Mouse (Mus musculus): ENCODE results near the gene Banp. TPM values are rescaled to one million over a fixed set of nuclear protein-coding genes. Genes with fewer than 3 reads are reported as not detected.

Banp gene
- polyA plus RNA-seq, 1 experiment from 2014 or later: 59.0 TPM

DNA sequence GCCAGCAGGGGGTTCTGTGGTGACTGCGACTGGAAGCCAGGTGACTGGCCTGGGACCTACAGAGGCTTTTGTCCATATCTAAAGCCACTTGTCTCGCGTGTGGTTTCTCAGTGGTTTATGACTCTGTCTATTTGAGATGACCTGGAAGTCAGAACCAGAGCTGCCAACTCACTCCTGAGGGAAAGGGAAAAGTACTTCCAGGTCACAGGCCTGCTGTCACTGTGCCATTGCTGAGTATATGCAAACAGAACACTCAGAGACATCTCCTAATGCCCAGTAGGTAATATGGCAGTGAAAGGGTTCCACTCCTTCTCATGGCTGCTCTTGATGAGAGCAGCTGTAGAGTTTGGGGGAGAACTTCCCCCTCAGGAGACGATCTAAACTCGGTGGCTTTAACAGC, 49.7 kb downstream of the Banp start:
- no peak for ATAC-seq (ENCODE audit: low FRiP score)
- H3K36me3 ChIP-seq: peaks cover 82% of the 10 kb centered on the region
- peaks cover 10% of the 10 kb centered on the region for H3K4me1 ChIP-seq (replicated peaks)
- 95% methylated on average over 5 of the region's 5 CpGs for WGBS
- no peak overlapping the region for H3K9ac ChIP-seq
- no peak overlapping the region for H3K27ac ChIP-seq
- no peaks in the 10 kb centered on the region for H3K9me3 ChIP-seq
- H3K27me3 ChIP-seq: no peaks in the 10 kb centered on the region
- no peak overlapping the region for H3K4me3 ChIP-seq
- H3K4me2 ChIP-seq: no peak overlapping the region

DNA sequence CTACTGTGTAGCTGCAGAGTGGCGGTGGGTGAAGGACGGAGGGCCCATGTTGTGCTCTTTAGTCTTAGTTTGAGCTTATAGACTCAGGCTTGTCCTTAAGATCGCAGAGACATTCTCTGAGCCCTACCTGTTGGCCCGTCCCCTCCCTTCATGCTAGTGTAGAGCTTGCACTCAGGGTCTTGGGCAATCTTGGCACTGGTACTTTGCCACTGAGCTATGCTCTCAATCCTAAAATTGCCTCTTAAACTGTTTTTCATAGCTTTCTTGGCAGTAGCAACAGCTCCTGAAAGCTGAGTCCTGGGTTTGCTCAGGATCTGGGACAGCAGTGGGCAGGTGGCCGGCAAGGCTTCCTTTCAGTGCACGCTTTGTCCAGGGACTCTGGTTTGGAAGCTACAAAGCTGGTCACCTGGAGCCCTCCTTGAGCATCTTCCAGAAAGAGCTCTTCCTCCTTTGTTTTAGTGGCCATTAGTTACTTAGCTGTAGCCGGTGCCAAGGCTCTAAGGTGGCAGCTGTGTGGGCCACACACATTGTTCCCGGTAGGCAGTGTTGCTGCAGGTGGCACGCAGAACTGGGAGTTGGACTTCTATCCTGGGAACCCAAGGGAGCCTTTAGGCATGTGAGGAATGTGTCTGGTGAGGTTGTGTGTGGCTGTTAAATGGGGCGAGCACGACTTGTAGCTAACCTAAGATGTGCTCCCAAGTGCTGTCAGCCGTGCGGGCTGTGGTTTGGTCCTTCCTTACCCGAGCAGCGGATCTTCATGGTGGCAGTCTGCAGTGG, 52.0 kb downstream of the Banp start:
- Histone ChIP-seq H3K9ac (no peak overlapping the region), H3K27ac (no peak overlapping the region), H3K4me1 (replicated peaks) (peaks cover 8% of the 10 kb centered on the region), H3K4me2 (no peak overlapping the region), H3K27me3 (no peaks in the 10 kb centered on the region), H3K9me3 (no peaks in the 10 kb centered on the region), H3K36me3 (peaks cover 85% of the 10 kb centered on the region), H3K4me3 (no peak overlapping the region)
- 86% methylated on average over 15 of the region's 15 CpGs for WGBS
- ATAC-seq (ENCODE audit: low FRiP score): no peak

DNA sequence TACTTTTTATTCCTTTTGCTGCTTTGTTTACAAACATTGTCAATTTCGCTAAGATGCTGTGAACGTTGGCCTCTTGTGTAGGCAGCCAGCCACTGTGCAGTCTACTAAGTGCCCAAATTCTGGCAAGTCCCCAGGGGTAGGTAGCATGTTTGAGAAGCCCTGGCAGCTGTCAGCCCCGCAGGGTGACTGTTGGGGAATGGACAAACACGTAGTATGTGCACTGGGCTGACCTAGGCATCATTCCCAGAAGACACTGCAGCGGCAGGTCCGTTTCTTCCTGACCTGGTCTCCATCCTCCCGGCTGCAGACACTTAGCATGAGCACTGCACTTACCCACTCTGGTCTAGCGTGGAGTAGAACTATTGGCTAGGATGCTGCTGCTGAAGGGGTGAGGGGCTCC, 54.1 kb downstream of the Banp start:
- Histone ChIP-seq H3K9ac (no peak overlapping the region), H3K4me1 (replicated peaks) (peaks cover 14% of the 10 kb centered on the region), H3K36me3 (peaks cover 84% of the 10 kb centered on the region), H3K27ac (peak overlapping the region; percentile 36; the same call in 1 of the 2 replicates), H3K4me3 (no peak overlapping the region), H3K27me3 (no peaks in the 10 kb centered on the region), H3K9me3 (no peaks in the 10 kb centered on the region), H3K4me2 (no peak overlapping the region)
- WGBS: 78% methylated on average over 8 of the region's 8 CpGs
- no peak for ATAC-seq (ENCODE audit: low FRiP score)

DNA sequence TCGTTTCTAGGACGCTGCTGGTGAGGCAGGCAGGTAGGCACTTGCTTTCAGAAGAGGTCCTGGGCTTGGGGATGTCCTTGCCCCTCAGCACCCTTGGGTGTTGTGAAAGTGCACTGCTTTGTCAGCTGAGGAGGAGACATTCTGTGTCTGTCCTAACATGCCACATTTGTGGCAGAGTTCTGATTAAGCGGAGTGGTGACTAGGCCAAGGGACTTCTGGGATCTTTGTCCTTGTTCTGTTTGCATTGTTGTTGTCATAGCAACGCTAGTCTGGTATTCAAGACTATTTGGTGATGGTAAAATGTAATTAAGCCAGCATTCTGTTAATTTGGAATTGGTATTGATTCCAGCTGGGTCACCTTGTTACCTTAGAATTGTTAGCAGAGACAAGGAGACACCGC, 54.6 kb downstream of the Banp start:
- ATAC-seq (ENCODE audit: low FRiP score): no peak
- Histone ChIP-seq H3K4me3 (no peak overlapping the region), H3K4me1 (replicated peaks) (peaks cover 14% of the 10 kb centered on the region), H3K9me3 (no peaks in the 10 kb centered on the region), H3K36me3 (peaks cover 84% of the 10 kb centered on the region), H3K4me2 (no peak overlapping the region), H3K27me3 (no peaks in the 10 kb centered on the region), H3K27ac (peak overlapping the region; percentile 36; the same call in 1 of the 2 replicates), H3K9ac (no peak overlapping the region)
- 75% methylated on average over 5 of the region's 5 CpGs for WGBS

DNA sequence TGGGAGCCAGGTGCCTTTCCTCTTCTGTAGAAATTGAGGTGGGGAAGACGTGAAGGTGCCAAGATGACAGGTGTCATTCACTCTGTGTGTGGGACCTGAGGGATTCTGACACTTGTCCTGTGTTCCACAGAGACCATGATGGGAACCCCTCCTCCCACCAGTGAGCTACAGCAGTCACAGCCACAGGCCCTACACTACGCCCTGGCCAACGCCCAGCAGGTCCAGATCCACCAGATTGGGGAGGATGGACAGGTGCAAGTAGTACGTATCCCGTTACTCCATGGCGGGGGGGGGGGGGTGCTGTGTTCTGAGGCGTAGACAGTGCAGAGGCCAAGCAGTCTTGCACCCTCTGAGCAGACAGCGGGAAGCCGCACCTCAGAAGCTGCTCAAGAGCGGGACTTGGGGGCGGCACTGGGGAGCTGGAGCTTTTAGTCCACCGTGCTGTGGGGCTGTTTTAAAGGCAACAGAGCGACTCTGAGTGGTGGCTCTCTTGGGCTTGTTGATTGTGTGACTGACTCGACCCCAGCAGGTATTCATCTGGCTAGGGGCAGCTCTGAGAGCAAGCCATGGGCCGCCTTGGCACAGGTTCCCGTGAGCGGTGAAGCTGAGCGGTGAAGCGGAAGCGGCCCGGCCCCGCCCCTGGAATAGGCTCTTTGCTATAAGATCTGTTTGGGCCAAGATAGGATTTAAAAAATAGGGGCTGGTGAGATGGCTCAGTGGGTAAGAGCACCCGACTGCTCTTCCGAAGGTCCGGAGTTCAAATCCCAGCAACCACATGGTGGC, 56.1 kb downstream of the Banp start:
- Histone ChIP-seq H3K4me1 (replicated peaks) (peaks cover 14% of the 10 kb centered on the region), H3K4me3 (no peak overlapping the region), H3K9me3 (no peaks in the 10 kb centered on the region), H3K36me3 (peaks cover 82% of the 10 kb centered on the region), H3K4me2 (no peak overlapping the region), H3K27me3 (no peaks in the 10 kb centered on the region), H3K9ac (no peak overlapping the region), H3K27ac (no peak overlapping the region)
- 90% methylated on average over 24 of the region's 25 CpGs for WGBS
- ATAC-seq (ENCODE audit: low FRiP score): no peak

DNA sequence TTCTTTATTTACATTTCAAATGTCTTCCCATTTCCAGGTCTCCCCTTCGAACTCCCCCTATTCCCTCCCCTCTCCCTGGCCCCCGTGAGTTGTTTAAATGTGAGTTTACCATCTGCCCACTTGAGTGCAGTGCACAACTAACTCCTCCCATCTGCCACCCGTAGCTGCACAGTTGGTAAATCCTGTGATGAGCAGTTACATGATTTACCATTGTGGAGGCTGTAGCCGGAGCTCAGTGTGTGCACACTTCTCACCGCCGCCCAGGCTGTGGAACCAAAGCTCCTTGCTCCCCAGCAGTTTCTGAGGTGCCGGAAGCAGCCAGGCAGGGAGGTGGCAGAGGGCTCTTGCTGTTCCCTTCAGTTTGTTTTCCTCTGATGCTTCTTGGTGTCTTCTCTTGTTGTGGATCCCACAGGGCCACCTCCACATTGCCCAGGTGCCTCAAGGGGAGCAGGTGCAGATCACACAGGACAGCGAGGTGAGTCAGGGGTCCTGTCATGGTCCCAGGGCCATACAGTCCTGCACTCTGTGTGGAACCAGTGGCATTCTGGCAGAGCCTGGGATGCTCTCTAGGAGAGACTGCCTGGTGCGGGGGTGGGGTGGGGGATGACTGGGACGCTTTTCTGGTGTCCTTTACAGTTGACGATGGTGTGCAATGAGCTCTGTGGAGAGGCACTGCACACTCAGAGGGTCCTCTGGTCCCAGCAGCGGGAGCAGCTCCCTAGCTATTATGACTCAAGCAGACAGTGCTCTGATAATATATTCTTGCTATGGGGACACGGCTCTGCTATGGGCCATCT, 57.3 kb downstream of the Banp start:
- peak overlapping the region; percentile 40; the same call in 1 of the 2 replicates for H3K27ac ChIP-seq
- H3K9ac ChIP-seq: no peak overlapping the region
- H3K9me3 ChIP-seq: no peaks in the 10 kb centered on the region
- 84% methylated on average over 13 of the region's 13 CpGs for WGBS
- no peak for ATAC-seq (ENCODE audit: low FRiP score)
- H3K4me3 ChIP-seq: no peak overlapping the region
- peaks cover 73% of the 10 kb centered on the region for H3K36me3 ChIP-seq
- peaks cover 18% of the 10 kb centered on the region for H3K4me1 ChIP-seq (replicated peaks)
- H3K27me3 ChIP-seq: no peaks in the 10 kb centered on the region
- no peak overlapping the region for H3K4me2 ChIP-seq

DNA sequence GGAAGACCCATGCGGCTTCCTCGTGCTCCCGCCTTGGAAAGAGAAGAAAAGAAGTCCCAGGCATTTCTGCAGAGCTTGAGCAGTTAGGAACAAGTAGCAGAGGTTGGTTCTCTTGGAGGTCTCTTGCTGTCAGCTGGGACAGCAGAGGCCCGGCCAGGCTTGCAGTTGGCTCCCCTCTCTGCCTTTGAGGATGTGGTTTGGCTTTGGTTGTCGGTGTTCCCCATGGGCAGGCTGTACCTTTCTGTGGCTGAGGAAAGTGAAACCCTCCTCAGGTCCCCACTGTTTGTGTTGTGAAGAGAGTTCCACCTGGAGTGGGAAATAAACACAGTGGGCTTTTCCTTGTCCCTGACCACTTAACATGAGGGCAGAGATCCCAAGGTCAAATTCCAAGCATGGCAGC, 58.8 kb downstream of the Banp start:
- Histone ChIP-seq H3K4me1 (replicated peaks) (peaks cover 18% of the 10 kb centered on the region), H3K27ac (no peak overlapping the region), H3K9ac (no peak overlapping the region), H3K36me3 (peaks cover 58% of the 10 kb centered on the region), H3K27me3 (no peaks in the 10 kb centered on the region), H3K4me2 (no peak overlapping the region), H3K9me3 (no peaks in the 10 kb centered on the region), H3K4me3 (no peak overlapping the region)
- WGBS: 95% methylated on average over 5 of the region's 5 CpGs
- ATAC-seq (ENCODE audit: low FRiP score): no peak

DNA sequence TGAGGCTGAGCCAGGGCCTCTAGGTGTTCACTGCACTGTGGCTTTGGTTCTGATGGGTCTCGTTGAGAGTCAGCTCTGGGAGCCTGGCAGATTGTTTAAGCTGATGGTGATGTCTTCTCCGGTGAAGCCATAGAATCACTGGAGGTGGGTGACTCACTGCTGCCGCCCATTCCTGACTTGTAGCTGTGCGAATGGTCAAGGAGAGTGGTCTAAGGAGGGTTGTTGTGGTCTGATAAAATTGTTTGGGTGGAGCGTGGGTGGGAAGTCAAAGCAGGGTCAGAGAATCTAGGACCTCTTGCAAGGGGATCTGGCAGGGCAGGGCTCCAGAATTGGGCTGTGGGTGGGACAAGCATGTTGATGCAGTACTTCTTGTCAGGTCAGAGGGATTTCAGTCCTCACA, 61.1 kb downstream of the Banp start:
- peaks cover 53% of the 10 kb centered on the region for H3K36me3 ChIP-seq
- no peak for ATAC-seq (ENCODE audit: low FRiP score)
- 92% methylated on average over 5 of the region's 5 CpGs for WGBS

DNA sequence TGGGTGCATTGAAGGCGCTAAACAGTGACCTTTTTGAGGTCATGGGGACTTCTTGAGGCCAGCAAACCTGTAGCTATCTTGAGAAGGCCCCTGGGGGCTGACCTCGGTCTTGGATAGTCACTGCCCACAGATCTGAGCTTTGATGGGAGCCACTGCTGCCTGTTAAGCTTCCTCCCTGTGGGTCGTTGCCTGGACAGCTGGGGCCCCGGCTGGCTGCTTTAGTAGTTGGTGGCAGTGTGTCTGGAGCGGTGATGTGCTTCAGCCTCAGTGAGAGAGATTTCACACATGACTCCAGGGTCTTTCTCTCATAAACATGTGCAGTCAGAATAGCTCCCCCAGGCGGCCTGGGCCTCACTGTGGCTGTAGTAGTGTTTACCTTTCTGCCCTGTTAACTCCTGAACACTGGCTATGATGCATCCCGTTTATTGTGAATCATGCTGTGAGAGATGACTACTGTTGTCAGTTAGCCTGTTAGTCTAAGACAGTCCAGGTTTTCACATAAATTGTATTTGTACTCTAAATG, 61.6 kb downstream of the Banp start:
- Histone ChIP-seq H3K9ac (no peak overlapping the region), H3K4me1 (replicated peaks) (peaks cover 18% of the 10 kb centered on the region), H3K27ac (no peak overlapping the region), H3K27me3 (no peaks in the 10 kb centered on the region), H3K36me3 (peaks cover 50% of the 10 kb centered on the region), H3K4me3 (no peak overlapping the region), H3K4me2 (no peak overlapping the region), H3K9me3 (no peaks in the 10 kb centered on the region)
- ATAC-seq (ENCODE audit: low FRiP score): no peak
- 60% methylated on average over 7 of the region's 7 CpGs for WGBS

More for the DNA sequence above, 61.1 kb downstream of the Banp start:
- Histone ChIP-seq H3K4me1 (replicated peaks) (peaks cover 18% of the 10 kb centered on the region), H3K4me2 (no peak overlapping the region), H3K9me3 (no peaks in the 10 kb centered on the region), H3K27ac (no peak overlapping the region), H3K27me3 (no peaks in the 10 kb centered on the region), H3K9ac (no peak overlapping the region), H3K4me3 (no peak overlapping the region)

DNA sequence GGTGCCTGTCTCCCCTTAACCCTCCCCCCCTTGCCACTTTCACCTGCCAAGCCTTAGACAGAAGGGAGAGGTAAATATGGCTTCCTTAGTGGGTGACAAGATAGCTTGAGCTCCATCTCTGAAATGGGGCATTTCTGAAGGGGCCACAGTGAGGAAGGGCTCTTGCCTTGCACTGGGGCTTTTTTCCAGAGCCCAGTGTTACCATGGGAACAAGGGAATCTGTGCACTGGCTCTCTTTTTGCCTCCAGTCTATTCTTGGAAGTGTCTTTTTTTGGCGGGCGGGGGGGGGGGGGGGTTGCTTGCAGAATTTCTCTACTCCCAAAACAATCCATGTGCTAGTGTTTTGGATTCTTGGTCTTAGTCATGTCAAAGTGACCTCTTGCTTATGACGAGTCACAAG, 65.1 kb downstream of the Banp start:
- H3K9ac ChIP-seq: no peak overlapping the region
- no peaks in the 10 kb centered on the region for H3K9me3 ChIP-seq
- 38% methylated on average over 3 of the region's 3 CpGs for WGBS
- no peak overlapping the region for H3K4me2 ChIP-seq
- H3K4me1 ChIP-seq (replicated peaks): peaks cover 16% of the 10 kb centered on the region
- no peaks in the 10 kb centered on the region for H3K27me3 ChIP-seq
- no peak overlapping the region for H3K4me3 ChIP-seq
- H3K36me3 ChIP-seq: peaks cover 47% of the 10 kb centered on the region
- H3K27ac ChIP-seq: no peak overlapping the region
- no peak for ATAC-seq (ENCODE audit: low FRiP score)

DNA sequence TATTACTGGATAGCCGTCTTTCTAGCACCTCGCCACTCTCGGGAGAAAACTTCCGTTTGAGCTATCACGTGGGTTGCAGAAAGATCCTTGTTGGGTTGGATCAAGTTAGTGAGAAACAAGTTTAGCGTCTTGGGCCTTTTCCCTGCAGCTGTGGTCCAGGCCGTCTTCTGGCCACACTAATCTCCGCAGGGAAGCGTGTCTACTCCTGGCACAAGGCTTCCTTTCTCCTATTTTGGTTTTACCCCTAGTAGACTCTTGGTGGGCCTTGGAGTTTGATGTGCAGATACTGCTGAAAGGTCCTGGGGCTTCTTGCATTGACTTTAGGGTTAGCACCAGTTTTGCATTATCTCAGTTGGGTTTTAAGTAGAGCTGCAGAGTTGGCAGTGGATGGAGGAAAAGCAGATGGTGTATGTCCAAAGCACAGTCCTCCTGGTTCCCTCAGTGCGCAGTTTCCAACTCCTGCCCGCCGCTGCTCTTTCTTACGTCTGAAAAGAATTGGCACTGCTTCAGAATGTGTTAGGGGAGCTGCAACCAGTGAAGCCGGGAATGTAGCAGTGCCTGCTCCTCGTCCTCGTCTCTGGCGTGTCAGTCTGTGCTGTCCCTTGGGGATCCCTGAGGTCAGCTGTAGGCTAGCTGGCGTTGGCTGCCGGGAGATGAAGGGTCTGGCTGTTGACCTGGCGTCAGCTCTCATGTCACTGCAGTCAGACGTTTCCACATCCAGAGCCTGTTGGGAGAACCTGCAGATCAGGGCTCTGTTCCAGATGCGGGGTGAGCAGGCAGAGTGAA, 68.7 kb downstream of the Banp start:
- no peaks in the 10 kb centered on the region for H3K27me3 ChIP-seq
- H3K9me3 ChIP-seq: no peaks in the 10 kb centered on the region
- H3K4me2 ChIP-seq: no peak overlapping the region
- peak overlapping the region; percentile 58; the same call in 1 of the 2 replicates for H3K27ac ChIP-seq
- H3K4me3 ChIP-seq: no peak overlapping the region
- 78% methylated on average over 22 of the region's 22 CpGs for WGBS
- no peak for ATAC-seq (ENCODE audit: low FRiP score)
- peaks cover 25% of the 10 kb centered on the region for H3K4me1 ChIP-seq (replicated peaks)
- H3K9ac ChIP-seq: no peak overlapping the region
- peaks cover 53% of the 10 kb centered on the region for H3K36me3 ChIP-seq
